Mouse (Mus musculus): Measurements from ENCODE around the gene Apof. TPM values are rescaled to one million over a fixed set of nuclear protein-coding genes. Genes with fewer than 3 reads are reported as not detected.
A peak's percentile ranks its signal among the peaks of the same experiment; 100 is the strongest.

Apof gene
- total and polyA plus RNA-seq, 3 experiments, result not detected

- DNase-seq (ENCODE audit: low read depth, low spot score), result peak; percentile 44
- H3K27me3 ChIP-seq (ENCODE audit: control insufficient read depth in 1 of 2, insufficient read depth in 2 of 2, low read length in 2 of 2), result no peaks in the 10 kb centered on the region
- H3K27ac ChIP-seq (ENCODE audit: control insufficient read depth, low read depth, low read length), result no peak overlapping the region
- H3K9ac ChIP-seq (ENCODE audit: control insufficient read depth, low read depth, low read length, poor library complexity, severe bottlenecking), result peak overlapping the region; percentile 20; the same call in 1 of the 2 replicates
- H3K4me1 ChIP-seq (ENCODE audit: control insufficient read depth in 1 of 2, insufficient read depth in 2 of 2, low read length in 2 of 2), result peaks cover 0 to 24% of the 10 kb centered on the region in 2 experiments; a peak in 2 of 4 replicates
- TF ChIP-seq GATA1 (IDR thresholded peaks at IDR 0.05; ENCODE audit: low read depth, low read length), result 0 out of 2 replicates have a peak, but pooled peaks have one; percentile 7
- TF ChIP-seq USF2 (IDR thresholded peaks at IDR 0.05; ENCODE audit: borderline replicate concordance in 1 of 2, insufficient read depth in 1 of 2, low read depth in 1 of 2, low read length in 2 of 2), result no peak
- no peaks in the 10 kb centered on the region for H3K79me2 ChIP-seq (ENCODE audit: control insufficient read depth, insufficient read depth, low read length, poor library complexity)
- H3K4me3 ChIP-seq (ENCODE audit: control insufficient read depth in 1 of 2, insufficient read depth in 1 of 2, low read depth in 2 of 2, low read length in 2 of 2), result no peak overlapping the region
- no peaks in the 10 kb centered on the region for H3K9me3 ChIP-seq (replicated peaks; ENCODE audit: insufficient read depth, low read length)
- peaks cover 0 to 15% of the 10 kb centered on the region in 2 experiments; a peak in 2 of 4 replicates for H3K36me3 ChIP-seq (ENCODE audit: control insufficient read depth in 1 of 2, insufficient read depth in 2 of 2, low read length in 2 of 2)
Measured at GRCm38 (mm10) chr10:128296370-128297090, 28.1 kb downstream of the Apof start.

- TF ChIP-seq GABPA (IDR thresholded peaks at IDR 0.05; ENCODE audit: low read depth, low read length) (no peak), RCOR1 (IDR thresholded peaks at IDR 0.05; ENCODE audit: low read depth, low read length) (no peak), NRF1 (IDR thresholded peaks at IDR 0.05; ENCODE audit: insufficient read depth, low read depth, low read length, poor library complexity, severe bottlenecking) (no peak), POLR2AphosphoS2 (IDR thresholded peaks at IDR 0.05; ENCODE audit: low read length) (no peak), CHD1 (IDR thresholded peaks at IDR 0.05; ENCODE audit: low read depth, low read length) (no peak), TBP (IDR thresholded peaks at IDR 0.05; ENCODE audit: low read depth, low read length) (no peak), ETS1 (IDR thresholded peaks at IDR 0.05; ENCODE audit: low read depth, low read length) (no peak), MYC (IDR thresholded peaks at IDR 0.05; ENCODE audit: low read depth, low read length) (no peak), MAFK (IDR thresholded peaks at IDR 0.05; ENCODE audit: borderline replicate concordance, low read depth, low read length) (no peak), RAD21 (IDR thresholded peaks at IDR 0.05; ENCODE audit: low read depth, low read length) (no peak), ZNF384 (IDR thresholded peaks at IDR 0.05; ENCODE audit: low read depth, low read length) (no peak), SMC3 (IDR thresholded peaks at IDR 0.05; ENCODE audit: low read depth, low read length) (no peak), HCFC1 (IDR thresholded peaks at IDR 0.05; ENCODE audit: low read depth, low read length) (no peak), KAT2A (conservative IDR thresholded peaks at IDR 0.05; ENCODE audit: low read depth, low read length) (no peak), GATA1 (IDR thresholded peaks at IDR 0.05; ENCODE audit: low read depth, low read length) (no peak)
- Histone ChIP-seq H3K9ac (ENCODE audit: control insufficient read depth, low read depth, low read length, poor library complexity, severe bottlenecking) (no peak overlapping the region), H3K4me3 (ENCODE audit: control insufficient read depth in 1 of 2, insufficient read depth in 1 of 2, low read depth in 2 of 2, low read length in 2 of 2) (no peak overlapping the region), H3K4me1 (ENCODE audit: control insufficient read depth in 1 of 2, insufficient read depth in 2 of 2, low read length in 2 of 2) (peaks cover 0 to 24% of the 10 kb centered on the region in 2 experiments; a peak in 3 of 4 replicates), H3K27ac (ENCODE audit: control insufficient read depth, low read depth, low read length) (no peak overlapping the region), H3K27me3 (ENCODE audit: control insufficient read depth in 1 of 2, insufficient read depth in 2 of 2, low read length in 2 of 2) (no peaks in the 10 kb centered on the region), H3K9me3 (replicated peaks; ENCODE audit: insufficient read depth, low read length) (no peaks in the 10 kb centered on the region), H3K79me2 (ENCODE audit: control insufficient read depth, insufficient read depth, low read length, poor library complexity) (no peaks in the 10 kb centered on the region), H3K36me3 (ENCODE audit: control insufficient read depth in 1 of 2, insufficient read depth in 2 of 2, low read length in 2 of 2) (peaks cover 0 to 18% of the 10 kb centered on the region in 2 experiments; a peak in 2 of 4 replicates)
- peak; percentile 23 for DNase-seq (ENCODE audit: low read depth, low spot score)
Measured at GRCm38 (mm10) chr10:128297221-128297620, 28.8 kb downstream of the Apof start.

Measured in MEL (cell line).